Mouse (Mus musculus): ENCODE measurements at regions not wholly inside any gene's neighbourhood (a gene's known extent, or its start where the extent isn't known, plus 50 kb on each side); places are given as distances from the start of the nearest gene placed in this dataset.

DNA sequence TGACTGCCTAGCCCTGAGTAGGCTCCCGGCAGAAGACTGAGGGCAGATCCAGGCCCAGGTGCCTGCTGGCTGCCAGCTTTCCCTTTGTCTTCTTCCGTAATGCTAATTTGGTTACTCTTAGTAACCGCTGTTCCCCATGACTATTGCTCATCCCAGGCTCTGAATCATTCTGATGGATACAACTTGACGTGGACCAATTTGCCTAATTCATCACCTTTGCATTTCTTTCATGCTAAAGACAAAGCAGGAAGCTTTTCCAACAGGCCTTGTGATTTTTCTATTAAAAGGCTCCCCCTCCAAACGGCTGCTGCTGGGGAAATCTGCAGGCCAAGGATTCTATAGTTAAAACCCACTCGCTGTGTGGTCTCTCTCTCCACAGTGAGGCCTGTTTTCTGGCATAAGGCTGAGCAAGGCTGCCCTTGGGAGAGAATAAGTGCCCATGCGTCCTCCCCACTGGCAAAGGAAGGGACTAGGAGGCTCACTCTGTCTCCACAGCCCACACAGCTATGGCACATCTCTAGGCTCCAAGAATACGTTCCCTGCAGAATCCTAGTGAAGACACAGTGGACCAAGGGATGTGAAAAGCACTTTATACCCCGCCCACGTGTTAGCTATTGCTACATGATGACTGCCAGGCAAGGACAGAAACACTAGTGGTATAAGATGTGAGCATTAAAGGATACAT, 304.6 kb downstream of the 3100002H09Rik start:
- TF ChIP-seq CTCF (IDR thresholded peaks at IDR 0.05; ENCODE audit: extremely low read depth, insufficient read depth, low read length) (no peak), POLR2A (IDR thresholded peaks at IDR 0.05; ENCODE audit: extremely low read depth, insufficient read depth, low read length) (no peak)

All from cortical plate, adult 2 months (tissue).